Comparison of ENCODE assay signal across 22 mouse cellular contexts in the genomic region with DNA sequence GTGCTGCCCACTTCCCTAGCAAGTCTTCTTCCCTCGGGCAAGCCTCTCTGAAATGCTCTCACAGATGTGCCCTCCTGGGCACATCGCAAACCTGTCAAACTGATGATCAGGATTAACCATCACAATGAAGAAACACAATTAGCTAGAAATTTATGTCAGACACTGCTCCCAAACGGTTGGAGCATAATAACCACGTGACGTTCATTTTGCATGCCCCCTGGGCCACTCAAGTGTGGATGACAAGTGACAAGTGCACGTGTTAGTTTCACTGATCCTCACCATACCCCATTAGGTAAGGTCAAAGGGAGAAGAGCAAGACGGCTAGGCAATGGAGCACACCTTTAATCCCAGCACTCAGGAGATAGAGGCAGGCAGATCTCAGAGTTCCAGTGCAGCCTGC. TPM values are rescaled to one million over a fixed set of nuclear protein-coding genes. Genes with fewer than 3 reads are reported as not detected.
DNase-seq lines count a peak whose midpoint lies in the region; ATAC-seq and TF ChIP-seq lines count a peak whose summit lies in the region.
"Had no signal": no experiment of that assay in that cellular context is flagged by ENCODE, and none has a peak within 500 bp of the region (broad histone marks: within the 10 kb centered on the region; RNA-seq: fewer than 3 reads in every experiment).

No protein-coding gene starts in this region.

- H3K27me3 ChIP-seq in kidney, embryonic 14.5 days (ENCODE audit: control insufficient read depth, insufficient read depth, low read length): no peaks in the 10 kb centered on the region
- H3K27me3 ChIP-seq in midbrain, embryonic 14.5 days (ENCODE audit: control insufficient read depth, insufficient read depth, low read length): no peaks in the 10 kb centered on the region
- H3K27me3 ChIP-seq in midbrain, embryonic 16.5 days (ENCODE audit: control insufficient read depth, insufficient read depth, low read depth, low read length): no peaks in the 10 kb centered on the region
- H3K27me3 ChIP-seq in forebrain, postnatal 0 days (ENCODE audit: insufficient read depth, low read length): no peaks in the 10 kb centered on the region
- H3K27me3 ChIP-seq: embryonic facial prominence, embryonic 13.5 days; forebrain, embryonic 13.5 days; hindbrain, embryonic 12.5 days; hindbrain, embryonic 15.5 days had no signal

- no peak overlapping the region for H3K4me3 ChIP-seq in kidney, embryonic 14.5 days (ENCODE audit: low read length)
- H3K4me3 ChIP-seq in midbrain, embryonic 14.5 days (replicated peaks; ENCODE audit: low read depth, low read length): no peak overlapping the region
- H3K4me3 ChIP-seq in midbrain, embryonic 16.5 days (ENCODE audit: low read depth, low read length): no peak overlapping the region
- no peak overlapping the region for H3K4me3 ChIP-seq in forebrain, postnatal 0 days (ENCODE audit: low read depth, low read length)
- H3K4me3 ChIP-seq: embryonic facial prominence, embryonic 13.5 days; forebrain, embryonic 10.5 days; forebrain, embryonic 13.5 days; gastrocnemius, adult 2 months; hindbrain, embryonic 12.5 days; hindbrain, embryonic 15.5 days had no signal

- H3K36me3 ChIP-seq in kidney, embryonic 14.5 days (ENCODE audit: control insufficient read depth, insufficient read depth, low read length): no peaks in the 10 kb centered on the region
- H3K36me3 ChIP-seq in midbrain, embryonic 14.5 days (ENCODE audit: control insufficient read depth, insufficient read depth, low read length): no peaks in the 10 kb centered on the region
- H3K36me3 ChIP-seq in midbrain, embryonic 16.5 days (ENCODE audit: control insufficient read depth, insufficient read depth, low read length): no peaks in the 10 kb centered on the region
- no peaks in the 10 kb centered on the region for H3K36me3 ChIP-seq in forebrain, postnatal 0 days (ENCODE audit: insufficient read depth)
- H3K36me3 ChIP-seq: forebrain, embryonic 10.5 days; hindbrain, embryonic 12.5 days; hindbrain, embryonic 15.5 days had no signal

- no peak for TF ChIP-seq CTCF in forebrain, postnatal 0 days (IDR thresholded peaks at IDR 0.05; ENCODE audit: low read depth)

- 32% methylated on average over 7 of the region's 7 CpGs for WGBS in kidney, embryonic 14.5 days
- 39% methylated on average over 7 of the region's 7 CpGs for WGBS in midbrain, embryonic 14.5 days
- 46% methylated on average over 7 of the region's 7 CpGs for WGBS in midbrain, embryonic 16.5 days
- 69% methylated on average over 7 of the region's 7 CpGs for WGBS in forebrain, postnatal 0 days

- H3K9ac ChIP-seq in kidney, embryonic 14.5 days (ENCODE audit: low read depth, low read length): no peak overlapping the region
- no peak overlapping the region for H3K9ac ChIP-seq in midbrain, embryonic 14.5 days (replicated peaks; ENCODE audit: low read length)
- H3K9ac ChIP-seq in midbrain, embryonic 16.5 days (ENCODE audit: low read depth, low read length): no peak overlapping the region
- H3K9ac ChIP-seq in forebrain, postnatal 0 days: no peak overlapping the region
- H3K9ac ChIP-seq: embryonic facial prominence, embryonic 13.5 days; forebrain, embryonic 13.5 days; hindbrain, embryonic 12.5 days; hindbrain, embryonic 15.5 days had no signal

- H3K9me3 ChIP-seq in kidney, embryonic 14.5 days (ENCODE audit: control insufficient read depth, low read length): no peaks in the 10 kb centered on the region
- no peaks in the 10 kb centered on the region for H3K9me3 ChIP-seq in midbrain, embryonic 14.5 days (ENCODE audit: control insufficient read depth, low read length)
- no peaks in the 10 kb centered on the region for H3K9me3 ChIP-seq in midbrain, embryonic 16.5 days (replicated peaks; ENCODE audit: control insufficient read depth, low read length, poor library complexity, severe bottlenecking)
- H3K9me3 ChIP-seq in forebrain, postnatal 0 days (ENCODE audit: low read length): no peaks in the 10 kb centered on the region
- H3K9me3 ChIP-seq: embryonic facial prominence, embryonic 13.5 days; forebrain, embryonic 10.5 days; forebrain, embryonic 13.5 days; hindbrain, embryonic 12.5 days; hindbrain, embryonic 15.5 days had no signal

- no peak overlapping the region for H3K4me2 ChIP-seq in kidney, embryonic 14.5 days (replicated peaks; ENCODE audit: low read depth, low read length)
- H3K4me2 ChIP-seq in midbrain, embryonic 14.5 days (ENCODE audit: low read length): no peak overlapping the region
- H3K4me2 ChIP-seq in midbrain, embryonic 16.5 days (ENCODE audit: low read length): no peak overlapping the region
- H3K4me2 ChIP-seq in forebrain, postnatal 0 days (ENCODE audit: low read depth): no peak overlapping the region
- H3K4me2 ChIP-seq: embryonic facial prominence, embryonic 13.5 days; forebrain, embryonic 13.5 days; heart, embryonic 11.5 days; hindbrain, embryonic 12.5 days; hindbrain, embryonic 15.5 days had no signal

- H3K27ac ChIP-seq in kidney, embryonic 14.5 days (ENCODE audit: low read depth, low read length): no peak overlapping the region
- H3K27ac ChIP-seq in midbrain, embryonic 14.5 days (replicated peaks; ENCODE audit: low read depth, low read length): no peak overlapping the region
- H3K27ac ChIP-seq in midbrain, embryonic 16.5 days (ENCODE audit: low read length): no peak overlapping the region
- H3K27ac ChIP-seq in forebrain, postnatal 0 days (ENCODE audit: low read depth, low read length): no peak overlapping the region
- H3K27ac ChIP-seq: forebrain, embryonic 10.5 days; forebrain, embryonic 13.5 days; hindbrain, embryonic 12.5 days; hindbrain, embryonic 15.5 days had no signal

- no peaks in the 10 kb centered on the region for H3K4me1 ChIP-seq in kidney, embryonic 14.5 days (ENCODE audit: control insufficient read depth, insufficient read depth, low read length)
- no peaks in the 10 kb centered on the region for H3K4me1 ChIP-seq in midbrain, embryonic 14.5 days (ENCODE audit: control insufficient read depth, insufficient read depth, low read length)
- H3K4me1 ChIP-seq in midbrain, embryonic 16.5 days (ENCODE audit: control insufficient read depth, insufficient read depth, low read length): no peaks in the 10 kb centered on the region
- no peaks in the 10 kb centered on the region for H3K4me1 ChIP-seq in forebrain, postnatal 0 days (ENCODE audit: insufficient read depth)
- H3K4me1 ChIP-seq: forebrain, embryonic 13.5 days; hindbrain, embryonic 12.5 days; hindbrain, embryonic 15.5 days had no signal

- DNase-seq in kidney, postnatal 14 days: no peak
- no peak for DNase-seq in midbrain, embryonic 14.5 days
- DNase-seq in A20 (ENCODE audit: low read depth, low spot score): peak; percentile 84
- DNase-seq in forebrain, postnatal 0 days: no peak
- DNase-seq: adrenal gland, adult 2 months; adrenal gland, postnatal 14 days; cerebellum, adult 11 months; cerebellum, adult 2 months; cerebellum, adult 9-11 months; cerebellum, postnatal 25 days; gastrocnemius, adult 2 months; gastrocnemius, postnatal 14 days had no signal

- peak; percentile 71 for ATAC-seq in kidney, embryonic 14.5 days (ENCODE audit: low FRiP score, low TSS enrichment)
- ATAC-seq in midbrain, embryonic 14.5 days (ENCODE audit: low FRiP score, low TSS enrichment): peak; percentile 46; the same call in 1 of the 2 replicates
- ATAC-seq in midbrain, embryonic 16.5 days: no peak
- ATAC-seq in forebrain, postnatal 0 days: no peak
- ATAC-seq: CD4-positive, CD25-positive, alpha-beta regulatory T cell, adult 4 months; forebrain, embryonic 13.5 days; forebrain, embryonic 16.5 days had no signal

RNA-seq across cellular contexts. Expression of a gene that starts 58.1 kb away (rescaled TPM):
- 21.8 and 29.4 TPM in 2 replicates for polyA plus RNA-seq in kidney, embryonic 14.5 days (2014; fragmentation: Nextera tagmentation; extraction: Ambion mirVana)
- 2.2 and 3.0 TPM in 2 replicates for polyA plus RNA-seq in midbrain, embryonic 14.5 days (2014; fragmentation: Nextera tagmentation; extraction: Ambion mirVana)
- 2.8 and 3.0 TPM in 2 replicates for polyA plus RNA-seq in midbrain, embryonic 16.5 days (2015; fragmentation: Nextera tagmentation; extraction: Ambion mirVana)
- total RNA-seq in forebrain, postnatal 0 days (2014; rRNA removed): 4.5 and 5.1 TPM in 2 replicates
- 2.7 and 3.3 TPM in 2 replicates for polyA plus RNA-seq in forebrain, postnatal 0 days (2015; fragmentation: Nextera tagmentation; extraction: Ambion mirVana)

Comparison
In these comparisons a context has a peak if more than half of its experiments do, and no peak if none do; other contexts are left out.
1. ATAC-seq: peak in kidney, embryonic 14.5 days (single experiment) and midbrain, embryonic 14.5 days (single experiment); none in midbrain, embryonic 16.5 days (single experiment) and forebrain, postnatal 0 days (single experiment).